26 mouse cellular contexts compared by ENCODE assay signal in the genomic region with DNA sequence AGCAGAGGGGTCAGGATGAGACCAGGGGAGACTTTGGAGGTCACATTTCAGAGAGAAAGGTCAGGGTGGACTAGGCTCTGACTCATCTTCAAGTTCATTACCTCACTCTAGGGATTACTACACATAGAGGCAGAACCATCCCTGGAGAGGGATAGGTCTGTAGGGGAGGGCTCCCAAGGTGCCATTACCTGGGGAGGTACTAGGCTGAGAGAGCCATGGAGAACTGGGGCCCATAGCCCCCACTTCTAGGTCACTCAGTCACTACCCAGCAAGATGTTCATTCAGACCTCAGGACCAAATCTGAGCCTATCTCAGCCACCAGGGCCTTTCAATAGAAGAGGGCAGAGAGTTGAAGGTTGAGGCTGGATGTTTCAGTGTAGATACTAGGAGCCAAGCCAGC. TPM values are rescaled to one million over a fixed set of nuclear protein-coding genes. Genes with fewer than 3 reads are reported as not detected.
"Had no signal": no experiment of that assay in that cellular context is flagged by ENCODE, and none has a peak within 500 bp of the region (broad histone marks: within the 10 kb centered on the region; RNA-seq: fewer than 3 reads in every experiment).

No protein-coding gene starts in this region.

- H3K9ac ChIP-seq: lung, embryonic 14.5 days; midbrain, embryonic 12.5 days; neural tube, embryonic 13.5 days; neural tube, embryonic 15.5 days had no signal

- H3K27ac ChIP-seq: midbrain, embryonic 10.5 days; midbrain, embryonic 12.5 days; neural tube, embryonic 13.5 days; neural tube, embryonic 15.5 days had no signal

- H3K9me3 ChIP-seq: midbrain, embryonic 10.5 days; midbrain, embryonic 12.5 days; neural tube, embryonic 13.5 days; neural tube, embryonic 15.5 days had no signal

- H3K4me2 ChIP-seq: lung, embryonic 14.5 days; midbrain, embryonic 12.5 days; neural tube, embryonic 13.5 days; neural tube, embryonic 15.5 days had no signal

- H3K27me3 ChIP-seq: neural tube, embryonic 13.5 days; neural tube, embryonic 15.5 days had no signal

- H3K4me3 ChIP-seq: midbrain, embryonic 10.5 days; midbrain, embryonic 12.5 days; myocyte; neural tube, embryonic 13.5 days; neural tube, embryonic 15.5 days had no signal

- DNase-seq: lung, adult 18-20 months; lung, embryonic 14.5 days; lung, postnatal 10 days; lung, postnatal 4 days; midbrain, embryonic 14.5 days; retina, postnatal 1 day; right cerebral cortex, adult 18-20 months; right cerebral cortex, postnatal 25 days; right cerebral cortex, postnatal 4 days; spleen, adult 18-20 months; thymus, adult 18-20 months; thymus, postnatal 14 days; thymus, postnatal 36 days had no signal

- ATAC-seq: midbrain, embryonic 16.5 days had no signal

RNA-seq across cellular contexts. Expression of a gene that starts 45.0 kb away (rescaled TPM):
- total RNA-seq: megakaryocyte-erythroid progenitor cell, adult 5-6 weeks had no signal

RNA-seq across cellular contexts. Expression of a gene that starts 46.3 kb away (rescaled TPM):
- total RNA-seq: megakaryocyte, adult 5-6 weeks; megakaryocyte-erythroid progenitor cell, adult 5-6 weeks had no signal
- polyA plus RNA-seq: liver, embryonic 16.5 days; midbrain, embryonic 12.5 days; midbrain, embryonic 14.5 days; midbrain, embryonic 16.5 days; neural tube, embryonic 11.5 days; neural tube, embryonic 13.5 days; neural tube, embryonic 15.5 days; small intestine, adult 2 months; stomach, embryonic 14.5 days; stomach, embryonic 16.5 days had no signal
